Comparison of ENCODE assay signal across 10 mouse cellular contexts in the genomic region with DNA sequence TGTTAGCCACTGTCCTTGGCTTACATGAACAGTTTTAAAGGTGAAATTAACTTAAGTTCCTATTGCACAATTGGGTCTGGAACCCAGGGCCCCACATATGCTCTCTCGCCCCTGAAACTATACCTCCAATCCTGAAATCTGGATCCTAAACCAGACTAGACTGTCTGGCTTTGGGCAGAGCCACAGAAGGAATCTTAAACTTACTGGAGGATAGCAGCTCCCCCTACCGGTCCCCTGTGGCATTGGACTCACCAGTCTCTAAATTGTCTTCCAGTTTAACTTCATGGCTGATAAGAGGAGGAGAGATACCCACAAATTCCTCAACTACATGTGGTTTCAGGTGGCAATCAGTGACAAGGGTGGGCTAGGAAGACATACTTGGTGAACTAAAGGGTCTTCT. TPM values are rescaled to one million over a fixed set of nuclear protein-coding genes. Genes with fewer than 3 reads are reported as not detected.
DNase-seq lines count a peak whose midpoint lies in the region; ATAC-seq lines count a peak whose summit lies in the region.
"Had no signal": no experiment of that assay in that cellular context is flagged by ENCODE, and none has a peak within 500 bp of the region (broad histone marks: within the 10 kb centered on the region; RNA-seq: fewer than 3 reads in every experiment).

No protein-coding gene starts in this region.

- no peak overlapping the region for H3K9ac ChIP-seq in kidney, embryonic 16.5 days (replicated peaks; ENCODE audit: low read length)
- H3K9ac ChIP-seq: embryonic facial prominence, embryonic 13.5 days; lung, embryonic 15.5 days had no signal

- H3K27me3 ChIP-seq in kidney, embryonic 16.5 days (ENCODE audit: insufficient read depth, low read length): no peaks in the 10 kb centered on the region
- H3K27me3 ChIP-seq: embryonic facial prominence, embryonic 13.5 days; lung, embryonic 15.5 days had no signal

- H3K36me3 ChIP-seq in kidney, embryonic 16.5 days (ENCODE audit: insufficient read depth, low read length): no peaks in the 10 kb centered on the region
- H3K36me3 ChIP-seq: embryonic facial prominence, embryonic 13.5 days; lung, embryonic 15.5 days had no signal

- H3K9me3 ChIP-seq in kidney, embryonic 16.5 days (ENCODE audit: low read length): no peaks in the 10 kb centered on the region
- H3K9me3 ChIP-seq: embryonic facial prominence, embryonic 13.5 days; lung, embryonic 15.5 days had no signal

- no peak overlapping the region for H3K27ac ChIP-seq in kidney, embryonic 16.5 days (ENCODE audit: low read length)
- H3K27ac ChIP-seq: embryonic facial prominence, embryonic 13.5 days; lung, embryonic 15.5 days had no signal

- ATAC-seq in kidney, embryonic 16.5 days (ENCODE audit: low FRiP score, low TSS enrichment): no peak; the same call in 1 of the 2 replicates
- peak; percentile 98 for ATAC-seq in megakaryocyte, adult 5-6 weeks (ENCODE audit: poor library complexity, severe bottlenecking)

- DNase-seq in kidney, adult 11 months: peak; percentile 42
- DNase-seq in NIH3T3 (ENCODE audit: low read depth): peak; percentile 90
- DNase-seq in cerebellum, postnatal 10 days: peak; percentile 81 to 85
- DNase-seq in frontal cortex, postnatal 36 days (ENCODE audit: low spot score in 2 of 2): peak; percentile 76 to 86
- DNase-seq in layer of hippocampus, adult 18-20 months (ENCODE audit: low spot score in 2 of 2): peak; percentile 55 to 86
- peak; percentile 36 for DNase-seq in telencephalon, adult 2 months (ENCODE audit: low read depth, low spot score)

- no peaks in the 10 kb centered on the region for H3K4me1 ChIP-seq in kidney, embryonic 16.5 days (ENCODE audit: insufficient read depth, low read length)
- H3K4me1 ChIP-seq: lung, embryonic 15.5 days had no signal

- 35% methylated on average over 2 of the region's 2 CpGs for WGBS in kidney, embryonic 16.5 days

- no peak overlapping the region for H3K4me3 ChIP-seq in kidney, embryonic 16.5 days (ENCODE audit: low read length)
- H3K4me3 ChIP-seq: embryonic facial prominence, embryonic 13.5 days; lung, embryonic 15.5 days had no signal

- no peak overlapping the region for H3K4me2 ChIP-seq in kidney, embryonic 16.5 days (replicated peaks; ENCODE audit: low read depth, low read length)
- H3K4me2 ChIP-seq: embryonic facial prominence, embryonic 13.5 days; lung, embryonic 15.5 days had no signal

RNA-seq across cellular contexts. Expression of gene Nanog, which starts 12.7 kb away (rescaled TPM):
- 0.12 TPM in 1 of 2 replicates, not detected in the other for polyA plus RNA-seq in kidney, embryonic 16.5 days (2015; fragmentation: Nextera tagmentation; extraction: Ambion mirVana)
- total RNA-seq in layer of hippocampus, adult 18-20 months (2021): not detected
- total RNA-seq in megakaryocyte, adult 5-6 weeks (2015): not detected in 2 replicates
- not detected in 2 replicates for total RNA-seq in megakaryocyte, adult 5-6 weeks (2017)

Comparison
In these comparisons a context has a peak if more than half of its experiments do, and no peak if none do; other contexts are left out.
1. DNase-seq: peak in every context shown above with its lines; median percentile 90 in NIH3T3; 83 in cerebellum, postnatal 10 days; 81 in frontal cortex, postnatal 36 days; 70 in layer of hippocampus, adult 18-20 months; 42 in kidney, adult 11 months; 36 in telencephalon, adult 2 months.